Mouse (Mus musculus): ENCODE measurements around the gene Gp1ba. TPM values are rescaled to one million over a fixed set of nuclear protein-coding genes. Genes with fewer than 3 reads are reported as not detected.

Gene Gp1ba
- total RNA-seq, 1 experiment, result 0.45 TPM

- H3K4me3 ChIP-seq (ENCODE audit: insufficient read depth in 1 of 2, low read depth in 1 of 2, low read length in 2 of 2, poor library complexity in 1 of 2, severe bottlenecking in 1 of 2), result peak overlapping the region; percentile 89 to 98
- H3K9ac ChIP-seq (ENCODE audit: insufficient read depth, low read depth, low read length, poor library complexity, severe bottlenecking), result peak overlapping the region; percentile 17; the same call in 1 of the 2 replicates
- H3K9me3 ChIP-seq (ENCODE audit: control insufficient read depth, insufficient read depth, low read depth, low read length), result no peaks in the 10 kb centered on the region
- in situ Hi-C loops (cut with MboI; ENCODE audit: low sequenced_read_pairs in 2 of 2, unreplicated experiment in 2 of 2), result no loop called here
- no peak overlapping the region for H3K27ac ChIP-seq (ENCODE audit: insufficient read depth, low read depth, low read length, poor library complexity, severe bottlenecking)
- TF ChIP-seq CHD2 (IDR thresholded peaks at IDR 0.05; ENCODE audit: low read depth, low read length) (peak; percentile 51; the same call in 1 of the 2 replicates), ZC3H11A (IDR thresholded peaks at IDR 0.05; ENCODE audit: borderline replicate concordance, low read depth, low read length) (no peak)
- H3K36me3 ChIP-seq (ENCODE audit: control insufficient read depth, insufficient read depth, low read length, poor library complexity, severe bottlenecking), result peaks cover 44% of the 10 kb centered on the region
- H3K4me1 ChIP-seq (ENCODE audit: control insufficient read depth in 2 of 2, insufficient read depth in 2 of 2, low read length in 2 of 2, poor library complexity in 1 of 2), result peaks cover 2 to 8% of the 10 kb centered on the region in 2 experiments; a peak in 2 of 4 replicates
- DNase-seq (ENCODE audit: low read depth, low spot score), result no peak
These were observed 13.3 kb downstream of the Gp1ba start for GRCm38 (mm10) chr11:70652029-70652883.

- peak overlapping the region; percentile 98 for H3K27ac ChIP-seq (ENCODE audit: insufficient read depth, low read depth, low read length, poor library complexity, severe bottlenecking)
- TF ChIP-seq CHD2 (IDR thresholded peaks at IDR 0.05; ENCODE audit: low read depth, low read length), result no peak
- no peak for TF ChIP-seq MAFK (IDR thresholded peaks at IDR 0.05; ENCODE audit: insufficient read depth, low read depth, low read length)
- TF ChIP-seq ZC3H11A (IDR thresholded peaks at IDR 0.05; ENCODE audit: borderline replicate concordance, low read depth, low read length), result no peak
- no peak for TF ChIP-seq HCFC1 (IDR thresholded peaks at IDR 0.05; ENCODE audit: borderline replicate concordance, insufficient read depth, low read length)
- no peak for TF ChIP-seq ZNF384 (IDR thresholded peaks at IDR 0.05; ENCODE audit: low read depth, low read length)
- no peak for DNase-seq (ENCODE audit: low read depth, low spot score)
- peaks cover 5 to 15% of the 10 kb centered on the region in 2 experiments; a peak in 3 of 4 replicates for H3K4me1 ChIP-seq (ENCODE audit: control insufficient read depth in 2 of 2, insufficient read depth in 2 of 2, low read length in 2 of 2, poor library complexity in 1 of 2)
- peaks cover 44% of the 10 kb centered on the region for H3K36me3 ChIP-seq (ENCODE audit: control insufficient read depth, insufficient read depth, low read length, poor library complexity, severe bottlenecking)
- H3K9me3 ChIP-seq (ENCODE audit: control insufficient read depth, insufficient read depth, low read depth, low read length), result no peaks in the 10 kb centered on the region
- H3K9ac ChIP-seq (ENCODE audit: insufficient read depth, low read depth, low read length, poor library complexity, severe bottlenecking), result peak overlapping the region; percentile 99; the same call in 1 of the 2 replicates
- H3K4me3 ChIP-seq (ENCODE audit: insufficient read depth in 1 of 2, low read depth in 1 of 2, low read length in 2 of 2, poor library complexity in 1 of 2, severe bottlenecking in 1 of 2), result peak overlapping the region; percentile 89 to 98
- in situ Hi-C loops (cut with MboI; ENCODE audit: low sequenced_read_pairs in 2 of 2, unreplicated experiment in 2 of 2), result no loop called here
These were observed 14.0 kb downstream of the Gp1ba start for GRCm38 (mm10) chr11:70652884-70653344.

- no peak for DNase-seq (ENCODE audit: low read depth, low spot score)
- peaks cover 44% of the 10 kb centered on the region for H3K36me3 ChIP-seq (ENCODE audit: control insufficient read depth, insufficient read depth, low read length, poor library complexity, severe bottlenecking)
- peak overlapping the region; percentile 89 to 98 for H3K4me3 ChIP-seq (ENCODE audit: insufficient read depth in 1 of 2, low read depth in 1 of 2, low read length in 2 of 2, poor library complexity in 1 of 2, severe bottlenecking in 1 of 2)
- H3K9me3 ChIP-seq (ENCODE audit: control insufficient read depth, insufficient read depth, low read depth, low read length), result no peaks in the 10 kb centered on the region
- peaks cover 8 to 21% of the 10 kb centered on the region in 2 experiments; a peak in 3 of 4 replicates for H3K4me1 ChIP-seq (ENCODE audit: control insufficient read depth in 2 of 2, insufficient read depth in 2 of 2, low read length in 2 of 2, poor library complexity in 1 of 2)
- H3K9ac ChIP-seq (ENCODE audit: insufficient read depth, low read depth, low read length, poor library complexity, severe bottlenecking), result peak overlapping the region; percentile 99
- no peak for TF ChIP-seq MAFK (IDR thresholded peaks at IDR 0.05; ENCODE audit: insufficient read depth, low read depth, low read length)
- peak overlapping the region; percentile 98 for H3K27ac ChIP-seq (ENCODE audit: insufficient read depth, low read depth, low read length, poor library complexity, severe bottlenecking)
- in situ Hi-C loops (cut with MboI; ENCODE audit: low sequenced_read_pairs in 2 of 2, unreplicated experiment in 2 of 2), result no loop called here
These were observed 14.6 kb downstream of the Gp1ba start for GRCm38 (mm10) chr11:70653345-70654197.

- H3K36me3 ChIP-seq (ENCODE audit: control insufficient read depth, insufficient read depth, low read length, poor library complexity, severe bottlenecking), result peaks cover 40% of the 10 kb centered on the region
- H3K9ac ChIP-seq (ENCODE audit: insufficient read depth, low read depth, low read length, poor library complexity, severe bottlenecking), result peak within 1 kb of the TSS; percentile 99
- H3K4me1 ChIP-seq (ENCODE audit: control insufficient read depth in 2 of 2, insufficient read depth in 2 of 2, low read length in 2 of 2, poor library complexity in 1 of 2), result peaks cover 8 to 23% of the 10 kb centered on the region in 2 experiments; a peak in 3 of 4 replicates
- peak within 1 kb of the TSS; percentile 89 to 98 for H3K4me3 ChIP-seq (ENCODE audit: insufficient read depth in 1 of 2, low read depth in 1 of 2, low read length in 2 of 2, poor library complexity in 1 of 2, severe bottlenecking in 1 of 2)
- TF ChIP-seq MAFK (IDR thresholded peaks at IDR 0.05; ENCODE audit: insufficient read depth, low read depth, low read length) (no peak), ZC3H11A (IDR thresholded peaks at IDR 0.05; ENCODE audit: borderline replicate concordance, low read depth, low read length) (no peak)
- H3K9me3 ChIP-seq (ENCODE audit: control insufficient read depth, insufficient read depth, low read depth, low read length), result no peaks in the 10 kb centered on the region
- in situ Hi-C loops (cut with MboI; ENCODE audit: low sequenced_read_pairs in 2 of 2, unreplicated experiment in 2 of 2), result no loop called here
- peak; percentile 47 for DNase-seq (ENCODE audit: low read depth, low spot score)
- peak within 1 kb of the TSS; percentile 98 for H3K27ac ChIP-seq (ENCODE audit: insufficient read depth, low read depth, low read length, poor library complexity, severe bottlenecking)
These were observed 15.4 kb downstream of the Gp1ba start, which contains the start of gene Pfn1 for GRCm38 (mm10) chr11:70654198-70654922. Gene Pfn1 (minus strand): TSS chr11:70654644.
